Mouse (Mus musculus): ENCODE results near the gene Slc22a21. TPM values are rescaled to one million over a fixed set of nuclear protein-coding genes. Genes with fewer than 3 reads are reported as not detected.

Gene Slc22a21
- total RNA-seq (2023) = 1.1 to 1.8 TPM (median 1.3 TPM) in 4 replicates

GRCm38 (mm10) chr11:53979788-53980621 is at the start of gene Slc22a21:
Slc22a21 (minus strand) TSS chr11:53980332.

GRCm38 (mm10) chr11:54028044-54028951 is 48.2 kb upstream of the Slc22a21 start, which contains the start of gene Slc22a4:
Slc22a4 (minus strand) TSS chr11:54028090.

Other genes with a start within 250 kb of the Slc22a21 start
- gene Irf1, start 210.3 kb downstream of the Slc22a21 start, total RNA-seq (2023) = 161 to 189 TPM (median 183 TPM) in 4 replicates
- not detected in 4 replicates for gene Gm17334, start 207.1 kb downstream of the Slc22a21 start, total RNA-seq (2023)
- 2.7 to 7.3 TPM (median 4.2 TPM) in 4 replicates for gene Gm12216, start 121.1 kb downstream of the Slc22a21 start, total RNA-seq (2023)
- gene Slc22a5, start 88.7 kb downstream of the Slc22a21 start, total RNA-seq (2023) = 14.4 to 19.8 TPM (median 17.5 TPM) in 4 replicates
- gene Slc22a4, start 47.8 kb upstream of the Slc22a21 start, total RNA-seq (2023) = not detected in 4 replicates
- gene Pdlim4, start 88.7 kb upstream of the Slc22a21 start, total RNA-seq (2023) = 0.78 TPM in 1 of 4 replicates, not detected in the others
- gene P4ha2, start 119.8 kb upstream of the Slc22a21 start, total RNA-seq (2023) = not detected in 4 replicates

All from B cell, adult 62 days (primary cell).